Mouse (Mus musculus): Measurements from ENCODE around the gene Gm21970. TPM values are rescaled to one million over a fixed set of nuclear protein-coding genes. Genes with fewer than 3 reads are reported as not detected.

Gm21970 gene
- polyA plus RNA-seq, 1 experiment from 2014 or later = not detected

GRCm38 (mm10) chr16:91461773-91462181, 70.3 kb downstream of the Gm21970 start:
- Histone ChIP-seq H3K4me3 (no peak overlapping the region), H3K9me3 (replicated peaks) (no peaks in the 10 kb centered on the region), H3K9ac (no peak overlapping the region), H3K27ac (no peak overlapping the region), H3K4me2 (no peak overlapping the region), H3K27me3 (no peaks in the 10 kb centered on the region), H3K4me1 (peaks cover 28% of the 10 kb centered on the region), H3K36me3 (ENCODE audit: poor library complexity, severe bottlenecking) (no peaks in the 10 kb centered on the region)
- 67% methylated on average over 9 of the region's 9 CpGs for WGBS
- ATAC-seq = no peak

GRCm38 (mm10) chr16:91462644-91463043, 71.1 kb downstream of the Gm21970 start:
- Histone ChIP-seq H3K9ac (no peak overlapping the region), H3K27me3 (no peaks in the 10 kb centered on the region), H3K4me2 (no peak overlapping the region), H3K4me1 (peaks cover 29% of the 10 kb centered on the region), H3K36me3 (ENCODE audit: poor library complexity, severe bottlenecking) (no peaks in the 10 kb centered on the region), H3K4me3 (no peak overlapping the region), H3K9me3 (replicated peaks) (no peaks in the 10 kb centered on the region), H3K27ac (no peak overlapping the region)
- 83% methylated on average over 3 of the region's 3 CpGs for WGBS
- no peak for ATAC-seq

GRCm38 (mm10) chr16:91463400-91463799, 71.9 kb downstream of the Gm21970 start:
- ATAC-seq = no peak
- Histone ChIP-seq H3K4me3 (no peak overlapping the region), H3K4me1 (peaks cover 29% of the 10 kb centered on the region), H3K27ac (no peak overlapping the region), H3K4me2 (no peak overlapping the region), H3K9ac (no peak overlapping the region), H3K9me3 (replicated peaks) (no peaks in the 10 kb centered on the region), H3K27me3 (no peaks in the 10 kb centered on the region), H3K36me3 (ENCODE audit: poor library complexity, severe bottlenecking) (no peaks in the 10 kb centered on the region)
- 92% methylated on average over 2 of the region's 2 CpGs for WGBS

GRCm38 (mm10) chr16:91463836-91464400, 72.4 kb downstream of the Gm21970 start:
- no peaks in the 10 kb centered on the region for H3K36me3 ChIP-seq (ENCODE audit: poor library complexity, severe bottlenecking)
- H3K27me3 ChIP-seq = no peaks in the 10 kb centered on the region
- H3K4me2 ChIP-seq = peak overlapping the region; percentile 92
- 82% methylated on average over 4 of the region's 4 CpGs for WGBS
- no peaks in the 10 kb centered on the region for H3K9me3 ChIP-seq (replicated peaks)
- H3K9ac ChIP-seq = no peak overlapping the region
- no peak overlapping the region for H3K27ac ChIP-seq
- peaks cover 28% of the 10 kb centered on the region for H3K4me1 ChIP-seq
- peak overlapping the region; percentile 63 for H3K4me3 ChIP-seq
- ATAC-seq = no peak

GRCm38 (mm10) chr16:91464594-91465504, 73.3 kb downstream of the Gm21970 start:
- Histone ChIP-seq H3K9me3 (replicated peaks) (no peaks in the 10 kb centered on the region), H3K9ac (peak overlapping the region; percentile 76), H3K4me1 (peaks cover 19% of the 10 kb centered on the region), H3K36me3 (ENCODE audit: poor library complexity, severe bottlenecking) (no peaks in the 10 kb centered on the region), H3K27me3 (no peaks in the 10 kb centered on the region), H3K4me2 (peak overlapping the region; percentile 92), H3K27ac (peak overlapping the region; percentile 68), H3K4me3 (peak overlapping the region; percentile 63)
- WGBS = 1% methylated on average over 44 of the region's 44 CpGs
- peak; percentile 97 for ATAC-seq

GRCm38 (mm10) chr16:91465505-91466240, 74.2 kb downstream of the Gm21970 start:
- 51% methylated on average over 13 of the region's 13 CpGs for WGBS
- Histone ChIP-seq H3K9ac (peak overlapping the region; percentile 76), H3K9me3 (replicated peaks) (no peaks in the 10 kb centered on the region), H3K4me2 (peak overlapping the region; percentile 92), H3K27me3 (no peaks in the 10 kb centered on the region), H3K4me1 (peaks cover 19% of the 10 kb centered on the region), H3K27ac (no peak overlapping the region), H3K36me3 (ENCODE audit: poor library complexity, severe bottlenecking) (no peaks in the 10 kb centered on the region), H3K4me3 (peak overlapping the region; percentile 63)
- ATAC-seq = no peak

- Histone ChIP-seq H3K36me3 (ENCODE audit: poor library complexity, severe bottlenecking) (no peaks in the 10 kb centered on the region), H3K9me3 (replicated peaks) (no peaks in the 10 kb centered on the region), H3K27me3 (no peaks in the 10 kb centered on the region), H3K9ac (no peak overlapping the region), H3K4me2 (peak overlapping the region; percentile 92; the same call in 1 of the 2 replicates), H3K4me1 (peaks cover 19% of the 10 kb centered on the region), H3K4me3 (no peak overlapping the region), H3K27ac (no peak overlapping the region)
- 55% methylated on average over 6 of the region's 6 CpGs for WGBS
- ATAC-seq = no peak
These were observed 75.0 kb downstream of the Gm21970 start for GRCm38 (mm10) chr16:91466566-91466965.

Other genes with a start within 250 kb of the Gm21970 start
- 6.3 and 8.4 TPM in 2 replicates for gene Olig2, start 166.3 kb upstream of the Gm21970 start, polyA plus RNA-seq (2015; fragmentation: Nextera tagmentation; extraction: Ambion mirVana)
- gene Olig1, start 121.9 kb upstream of the Gm21970 start, polyA plus RNA-seq (2015; fragmentation: Nextera tagmentation; extraction: Ambion mirVana) = 7.5 and 8.7 TPM in 2 replicates
- gene Ifnar2, start 18.9 kb upstream of the Gm21970 start, polyA plus RNA-seq (2015; fragmentation: Nextera tagmentation; extraction: Ambion mirVana) = 29.8 and 32.5 TPM in 2 replicates
- gene Il10rb, start 14.4 kb downstream of the Gm21970 start, polyA plus RNA-seq (2015; fragmentation: Nextera tagmentation; extraction: Ambion mirVana) = 5.9 TPM in 2 replicates
- 45.9 and 47.4 TPM in 2 replicates for gene Ifnar1, start 93.5 kb downstream of the Gm21970 start, polyA plus RNA-seq (2015; fragmentation: Nextera tagmentation; extraction: Ambion mirVana)
- 44.9 and 63.0 TPM in 2 replicates for gene Ifngr2, start 155.4 kb downstream of the Gm21970 start, polyA plus RNA-seq (2015; fragmentation: Nextera tagmentation; extraction: Ambion mirVana)
- 49.9 and 55.6 TPM in 2 replicates for gene Tmem50b, start 206.1 kb downstream of the Gm21970 start, polyA plus RNA-seq (2015; fragmentation: Nextera tagmentation; extraction: Ambion mirVana)
- gene Dnajc28, start 227.3 kb downstream of the Gm21970 start, polyA plus RNA-seq (2015; fragmentation: Nextera tagmentation; extraction: Ambion mirVana) = 7.4 and 7.9 TPM in 2 replicates

Measured in forebrain, embryonic 13.5 days (tissue).